Mouse (Mus musculus): ENCODE results near the gene Igsf10. TPM values are rescaled to one million over a fixed set of nuclear protein-coding genes. Genes with fewer than 3 reads are reported as not detected.

Gene Igsf10
- polyA plus RNA-seq, 2 experiments from 2014 or later, result not detected

- ATAC-seq, result no peak
These were observed 53.6 kb downstream of the Igsf10 start for GRCm38 (mm10) chr3:59290551-59290950.

GRCm38 (mm10) chr3:59278620-59279019 lies 65.6 kb downstream of the Igsf10 start:
- ATAC-seq, result no peak

GRCm38 (mm10) chr3:59278254-59278533 lies 66.0 kb downstream of the Igsf10 start:
- ATAC-seq, result peak; percentile 10

GRCm38 (mm10) chr3:59277502-59278253 lies 66.5 kb downstream of the Igsf10 start:
- peak; percentile 92 for ATAC-seq

- ATAC-seq, result no peak
These were observed 73.4 kb downstream of the Igsf10 start for GRCm38 (mm10) chr3:59270811-59271210.

Other genes starting within 250 kb of the Igsf10 start
- gene Gpr171, start 242.6 kb downstream of the Igsf10 start, polyA plus RNA-seq (2017; shearing (Covaris generic)), result 10 to 100 TPM; 37.2 to 38.7 TPM
- gene P2ry14, start 190.8 kb downstream of the Igsf10 start, polyA plus RNA-seq (2017; shearing (Covaris generic)), result 1 to 10 TPM; 4.8 to 5.2 TPM
- not detected for gene Gpr87, start 149.3 kb downstream of the Igsf10 start, polyA plus RNA-seq (2017; shearing (Covaris generic))
- under 1 TPM; 0.67 to 0.71 TPM for gene P2ry13, start 133.5 kb downstream of the Igsf10 start, polyA plus RNA-seq (2017; shearing (Covaris generic))
- gene P2ry12, start 81.5 kb downstream of the Igsf10 start, polyA plus RNA-seq (2017; shearing (Covaris generic)), result under 1 TPM in 1 of 2 experiments, not detected in 1; 0.48 TPM